Mouse (Mus musculus) heart, postnatal 0 days (tissue): ENCODE results near the gene Ano1.

Experiments
- CTCF ChIP-seq: IDR thresholded peaks from 2 replicates; pipeline ENCODE4 v1.5.1; 2016; ENCODE audit warnings: antibody characterized with exemption, control low read depth, low read depth
- EP300 ChIP-seq: IDR thresholded peaks from 2 replicates; pipeline ENCODE4 v1.6.1; 2016; ENCODE audit warnings: antibody characterized with exemption, low read depth

- TF ChIP-seq CTCF (no peak), EP300 (no peak)
Measured at GRCm38 (mm10) chr7:144689136-144689535, 62.6 kb downstream of the Ano1 start.
